Mouse (Mus musculus): ENCODE measurements at regions not wholly inside any gene's neighbourhood (a gene's known extent, or its start where the extent isn't known, plus 50 kb on each side); places are given as distances from the start of the nearest gene placed in this dataset.
"Not testable (repeated sequence)": the region's sequence is repeated elsewhere in the genome, so short reads cannot be mapped to it uniquely, and the experiment has no call there.

- in situ Hi-C loops (cut with MboI; ENCODE audit: low pct_unique_long_range_greater_than_20kb in 1 of 2, low sequenced_read_pairs in 2 of 2, unreplicated experiment in 1 of 2): no loop called here
Observed at GRCm38 (mm10) chr13:99669987-99670534, 153.7 kb upstream of the Map1b start.

GRCm38 (mm10) chr13:99668613-99669012, 152.3 kb upstream of the Map1b start:
- in situ Hi-C loops (cut with MboI; ENCODE audit: low pct_unique_long_range_greater_than_20kb in 1 of 2, low sequenced_read_pairs in 2 of 2, unreplicated experiment in 1 of 2): no loop called here

- in situ Hi-C loops (cut with MboI; ENCODE audit: low pct_unique_long_range_greater_than_20kb in 1 of 2, low sequenced_read_pairs in 2 of 2, unreplicated experiment in 1 of 2): no loop called here
Observed at GRCm38 (mm10) chr13:99666086-99666485, 149.7 kb upstream of the Map1b start.

- in situ Hi-C loops (cut with MboI; ENCODE audit: low pct_unique_long_range_greater_than_20kb in 1 of 2, low sequenced_read_pairs in 2 of 2, unreplicated experiment in 1 of 2): not testable (repeated sequence)
Observed at GRCm38 (mm10) chr13:99663422-99663821, 147.1 kb upstream of the Map1b start.

GRCm38 (mm10) chr13:99647661-99648204, 131.4 kb upstream of the Map1b start:
- in situ Hi-C loops (cut with MboI; ENCODE audit: low pct_unique_long_range_greater_than_20kb in 1 of 2, low sequenced_read_pairs in 2 of 2, unreplicated experiment in 1 of 2): no loop called here

GRCm38 (mm10) chr13:99644771-99645170, 128.4 kb upstream of the Map1b start:
- in situ Hi-C loops (cut with MboI; ENCODE audit: low pct_unique_long_range_greater_than_20kb in 1 of 2, low sequenced_read_pairs in 2 of 2, unreplicated experiment in 1 of 2): no loop called here

- in situ Hi-C loops (cut with MboI; ENCODE audit: low pct_unique_long_range_greater_than_20kb in 1 of 2, low sequenced_read_pairs in 2 of 2, unreplicated experiment in 1 of 2): no loop called here
Observed at GRCm38 (mm10) chr13:99642811-99643210, 126.5 kb upstream of the Map1b start.

- in situ Hi-C loops (cut with MboI; ENCODE audit: low pct_unique_long_range_greater_than_20kb in 1 of 2, low sequenced_read_pairs in 2 of 2, unreplicated experiment in 1 of 2): no loop called here
Observed at GRCm38 (mm10) chr13:99642301-99642700, 126.0 kb upstream of the Map1b start.

- in situ Hi-C loops (cut with MboI; ENCODE audit: low pct_unique_long_range_greater_than_20kb in 1 of 2, low sequenced_read_pairs in 2 of 2, unreplicated experiment in 1 of 2): no loop called here
Observed at GRCm38 (mm10) chr13:99641386-99642165, 125.2 kb upstream of the Map1b start.

GRCm38 (mm10) chr13:99632706-99633105, 116.4 kb upstream of the Map1b start:
- in situ Hi-C loops (cut with MboI; ENCODE audit: low pct_unique_long_range_greater_than_20kb in 1 of 2, low sequenced_read_pairs in 2 of 2, unreplicated experiment in 1 of 2): no loop called here

GRCm38 (mm10) chr13:99630800-99631199, 114.5 kb upstream of the Map1b start:
- in situ Hi-C loops (cut with MboI; ENCODE audit: low pct_unique_long_range_greater_than_20kb in 1 of 2, low sequenced_read_pairs in 2 of 2, unreplicated experiment in 1 of 2): no loop called here

- in situ Hi-C loops (cut with MboI; ENCODE audit: low pct_unique_long_range_greater_than_20kb in 1 of 2, low sequenced_read_pairs in 2 of 2, unreplicated experiment in 1 of 2): no loop called here
Observed at GRCm38 (mm10) chr13:99630356-99630755, 114.0 kb upstream of the Map1b start.

GRCm38 (mm10) chr13:99625196-99625595, 108.9 kb upstream of the Map1b start:
- in situ Hi-C loops (cut with MboI; ENCODE audit: low pct_unique_long_range_greater_than_20kb in 1 of 2, low sequenced_read_pairs in 2 of 2, unreplicated experiment in 1 of 2): no loop called here

GRCm38 (mm10) chr13:99618332-99618731, 102.0 kb upstream of the Map1b start:
- in situ Hi-C loops (cut with MboI; ENCODE audit: low pct_unique_long_range_greater_than_20kb in 1 of 2, low sequenced_read_pairs in 2 of 2, unreplicated experiment in 1 of 2): no loop called here

GRCm38 (mm10) chr13:99617457-99617856, 101.1 kb upstream of the Map1b start:
- in situ Hi-C loops (cut with MboI; ENCODE audit: low pct_unique_long_range_greater_than_20kb in 1 of 2, low sequenced_read_pairs in 2 of 2, unreplicated experiment in 1 of 2): no loop called here

- in situ Hi-C loops (cut with MboI; ENCODE audit: low pct_unique_long_range_greater_than_20kb in 1 of 2, low sequenced_read_pairs in 2 of 2, unreplicated experiment in 1 of 2): no loop called here
Observed at GRCm38 (mm10) chr13:99611715-99612494, 95.6 kb upstream of the Map1b start.

- in situ Hi-C loops (cut with MboI; ENCODE audit: low pct_unique_long_range_greater_than_20kb in 1 of 2, low sequenced_read_pairs in 2 of 2, unreplicated experiment in 1 of 2): no loop called here
Observed at GRCm38 (mm10) chr13:99610498-99610897, 94.2 kb upstream of the Map1b start.

- in situ Hi-C loops (cut with MboI; ENCODE audit: low pct_unique_long_range_greater_than_20kb in 1 of 2, low sequenced_read_pairs in 2 of 2, unreplicated experiment in 1 of 2): no loop called here
Observed at GRCm38 (mm10) chr13:99609151-99610146, 93.1 kb upstream of the Map1b start.
